Mouse (Mus musculus): ENCODE data around the gene Dmp1.

- TF ChIP-seq MYOG (IDR thresholded peaks at IDR 0.05; ENCODE audit: control insufficient read depth, extremely low read depth, insufficient read length) (no peak), MAX (IDR thresholded peaks at IDR 0.05) (no peak), CTCF (IDR thresholded peaks at IDR 0.05; ENCODE audit: control insufficient read depth, insufficient read depth, insufficient read length) (no peak), USF1 (IDR thresholded peaks at IDR 0.05; ENCODE audit: low read depth) (no peak), MYOD1 (IDR thresholded peaks at IDR 0.05; ENCODE audit: control insufficient read depth, insufficient read length, low read depth) (no peak)
These were observed 60.8 kb downstream of the Dmp1 start for GRCm38 (mm10) chr5:104263014-104263776.

All from C2C12 (cell line).